Mouse (Mus musculus) lung, adult 2 months (tissue): Measurements from ENCODE around the gene Capns1.

Experiments used
- CTCF ChIP-seq: fragments of 200-500 bp; IDR thresholded peaks from 2 replicates; pipeline ENCODE4 v1.5.1; 2011; ENCODE audit warnings: mild to moderate bottlenecking, low read length, control low read depth; ENCODE audit not compliant: insufficient read depth
- POLR2A ChIP-seq: fragments of 200-500 bp; IDR thresholded peaks from 2 replicates; pipeline ENCODE4 v1.6.1; 2011; ENCODE audit warnings: low read depth, mild to moderate bottlenecking, control low read depth, low read length, borderline replicate concordance; ENCODE audit errors: extremely low read depth

DNA sequence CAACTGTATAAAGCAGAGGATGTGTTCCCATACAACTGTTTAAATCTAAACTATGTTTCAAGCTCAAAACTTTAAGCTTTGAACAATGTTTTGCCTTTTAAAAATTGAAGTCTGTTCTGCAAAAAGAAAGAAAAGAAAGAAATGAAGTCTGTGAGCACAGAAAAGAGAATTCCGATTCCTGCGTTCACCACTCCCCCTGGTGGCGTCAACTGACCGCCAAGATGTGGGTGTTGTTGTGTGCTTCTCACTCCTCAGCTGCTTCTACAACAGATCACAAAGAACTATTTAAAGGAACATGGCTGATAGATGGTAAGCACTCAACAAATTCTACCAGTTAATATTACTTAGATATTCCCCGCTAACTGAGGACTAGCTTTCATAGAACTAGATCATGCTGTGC lies 35.5 kb downstream of the Capns1 start:
- TF ChIP-seq CTCF (no peak), POLR2A (no peak)
